Comparison of ENCODE assay signal across 8 mouse cellular contexts in genomic region chr10:105774382-105774781, GRCm38 (mm10).
DNase-seq lines count a peak whose midpoint lies in the region; ATAC-seq and TF ChIP-seq lines count a peak whose summit lies in the region.

No protein-coding gene starts in this region.

- WGBS in forebrain, embryonic 12.5 days = 13% methylated on average over 6 of the region's 6 CpGs
- WGBS in hindbrain, embryonic 10.5 days = 18% methylated on average over 6 of the region's 6 CpGs
- WGBS in lung, adult 2 months = 12% methylated on average over 6 of the region's 6 CpGs

- no peak overlapping the region for H3K4me3 ChIP-seq in G1E (ENCODE audit: low read depth, low read length)
- no peak overlapping the region for H3K4me3 ChIP-seq in forebrain, embryonic 12.5 days (replicated peaks)
- H3K4me3 ChIP-seq in hindbrain, embryonic 10.5 days = no peak overlapping the region
- H3K4me3 ChIP-seq in layer of hippocampus, adult 2 months = no peak overlapping the region
- H3K4me3 ChIP-seq in lung, adult 2 months (replicated peaks; ENCODE audit: extremely low read depth, low read depth, low read length) = no peak overlapping the region

- no peak overlapping the region for H3K4me2 ChIP-seq in forebrain, embryonic 12.5 days

- DNase-seq in G1E (ENCODE audit: low spot score) = peak; percentile 7
- DNase-seq in brain, embryonic 18.5 days (ENCODE audit: low read depth, low spot score) = peak; percentile 67
- peak; percentile 63 for DNase-seq in hindbrain, embryonic 10.5 days (ENCODE audit: low spot score)
- DNase-seq in layer of hippocampus, adult 2 months (ENCODE audit: low spot score in 2 of 2) = peak; percentile 70 to 72
- DNase-seq in lung, adult 2 months = peak; percentile 37
- peak; percentile 33 for DNase-seq in ovary, postnatal 10 days (ENCODE audit: low spot score)
- peak; percentile 30 for DNase-seq in urinary bladder, adult 2 months (ENCODE audit: low spot score)

- no peaks in the 10 kb centered on the region for H3K4me1 ChIP-seq in G1E (ENCODE audit: insufficient read depth, low read depth, low read length)
- H3K4me1 ChIP-seq in forebrain, embryonic 12.5 days = no peaks in the 10 kb centered on the region
- no peaks in the 10 kb centered on the region for H3K4me1 ChIP-seq in hindbrain, embryonic 10.5 days (replicated peaks)
- no peaks in the 10 kb centered on the region for H3K4me1 ChIP-seq in lung, adult 2 months (ENCODE audit: control insufficient read depth, insufficient read depth, low read length)

- peak; percentile 85 for ATAC-seq in G1E (ENCODE audit: extremely low read depth, insufficient number of reproducible peaks, low FRiP score, poor library complexity, severe bottlenecking)
- peak; percentile 81 for ATAC-seq in forebrain, embryonic 12.5 days (ENCODE audit: low FRiP score)

- H3K27me3 ChIP-seq in G1E (ENCODE audit: insufficient read depth, low read length) = no peaks in the 10 kb centered on the region
- H3K27me3 ChIP-seq in forebrain, embryonic 12.5 days = no peaks in the 10 kb centered on the region
- no peaks in the 10 kb centered on the region for H3K27me3 ChIP-seq in hindbrain, embryonic 10.5 days (ENCODE audit: insufficient read depth, poor library complexity, severe bottlenecking)

- no peak overlapping the region for H3K9ac ChIP-seq in forebrain, embryonic 12.5 days

- no peak overlapping the region for H3K27ac ChIP-seq in forebrain, embryonic 12.5 days
- no peak overlapping the region for H3K27ac ChIP-seq in hindbrain, embryonic 10.5 days
- H3K27ac ChIP-seq in layer of hippocampus, adult 2 months = no peak overlapping the region

- peaks cover 20% of the 10 kb centered on the region for H3K36me3 ChIP-seq in G1E (replicated peaks)
- H3K36me3 ChIP-seq in forebrain, embryonic 12.5 days (replicated peaks) = no peaks in the 10 kb centered on the region
- no peaks in the 10 kb centered on the region for H3K36me3 ChIP-seq in hindbrain, embryonic 10.5 days

- no peaks in the 10 kb centered on the region for H3K9me3 ChIP-seq in G1E (replicated peaks)
- H3K9me3 ChIP-seq in forebrain, embryonic 12.5 days = no peaks in the 10 kb centered on the region
- no peaks in the 10 kb centered on the region for H3K9me3 ChIP-seq in hindbrain, embryonic 10.5 days

- TF ChIP-seq CTCF in G1E (IDR thresholded peaks at IDR 0.05; ENCODE audit: low read depth, low read length) = 0 out of 2 replicates have a peak, but pooled peaks have one; percentile 26
- peak; percentile 96 for TF ChIP-seq CTCF in layer of hippocampus, adult 2 months (conservative IDR thresholded peaks at IDR 0.05)
- TF ChIP-seq CTCF in lung, adult 2 months (IDR thresholded peaks at IDR 0.05; ENCODE audit: insufficient read depth, low read length) = peak; percentile 80

- no peak for TF ChIP-seq POLR2A in lung, adult 2 months (IDR thresholded peaks at IDR 0.05; ENCODE audit: borderline replicate concordance, extremely low read depth, low read depth, low read length)

Comparison
In these comparisons a context has a peak if more than half of its experiments do, and no peak if none do; other contexts are left out.
1. DNase-seq: peak in every context shown above with its lines; median percentile 71 in layer of hippocampus, adult 2 months; 67 in brain, embryonic 18.5 days; 63 in hindbrain, embryonic 10.5 days; 37 in lung, adult 2 months; 33 in ovary, postnatal 10 days; 30 in urinary bladder, adult 2 months; 7 in G1E.
2. CTCF ChIP-seq: peak in every context shown above with its lines; median percentile 96 in layer of hippocampus, adult 2 months; 80 in lung, adult 2 months; 26 in G1E.